Mouse (Mus musculus) hindbrain, embryonic 15.5 days (tissue): Measurements from ENCODE around the gene Fto. TPM values are rescaled to one million over a fixed set of nuclear protein-coding genes. Genes with fewer than 3 reads are reported as not detected.

Source experiments
- ATAC-seq: fragments of 200-750 bp; cut with Nextera tagmentation; 2 replicates; pipeline ENCODE4 v1.8.0; 2017; ENCODE audit warnings: low read depth, moderate number of reproducible peaks, moderate TSS enrichment; ENCODE audit not compliant: low FRiP score
- H3K27ac ChIP-seq: fragments of 300-500 bp; sonication (generic); replicated peaks from 2 replicates; pipeline ENCODE4 v1.5.1; 2015; ENCODE audit warnings: mild to moderate bottlenecking, inconsistent platforms
- H3K27me3 ChIP-seq: fragments of 300-500 bp; sonication (generic); 2 replicates; pipeline ENCODE4 v1.6.1; 2015; ENCODE audit warnings: control low read depth, inconsistent platforms
- H3K36me3 ChIP-seq: fragments of 300-500 bp; sonication (generic); 2 replicates; pipeline ENCODE4 v1.6.1; 2015; ENCODE audit warnings: control low read depth, inconsistent platforms
- H3K4me1 ChIP-seq: fragments of 300-500 bp; sonication (generic); replicated peaks from 2 replicates; pipeline ENCODE4 v1.6.1; 2015; ENCODE audit warnings: control low read depth, inconsistent platforms
- H3K4me2 ChIP-seq: fragments of 300-500 bp; sonication (generic); 2 replicates; pipeline ENCODE4 v1.6.1; 2015; ENCODE audit warnings: moderate library complexity, mild to moderate bottlenecking, inconsistent platforms
- H3K4me3 ChIP-seq: fragments of 300-500 bp; sonication (generic); 2 replicates; pipeline ENCODE4 v1.5.1; 2015; ENCODE audit warnings: mild to moderate bottlenecking, inconsistent platforms
- H3K9ac ChIP-seq: fragments of 300-500 bp; sonication (generic); 2 replicates; pipeline ENCODE4 v1.6.1; 2015; ENCODE audit warnings: inconsistent platforms
- H3K9me3 ChIP-seq: fragments of 300-500 bp; sonication (generic); 2 replicates; pipeline ENCODE4 v1.6.1; 2016; ENCODE audit warnings: control low read depth, inconsistent platforms
- WGBS: fragments of 180-500 bp; shearing (Covaris S2); methylation state at CpG from one replicate; pipeline ENCODE4 v1.1.7; 2015; 5-methylcytosine and 5-hydroxymethylcytosine counted together
- polyA plus RNA-seq: library from polyadenylated mRNA; unstranded; fragments of >200 nt; fragmentation: Nextera tagmentation; extraction: Ambion mirVana; gene quantifications from 2 replicates; pipeline ENCODE4 v1.2.1, GENCODE M21; 2015

The Fto gene
- polyA plus RNA-seq, 1 experiment from 2014 or later = 158 TPM

DNA sequence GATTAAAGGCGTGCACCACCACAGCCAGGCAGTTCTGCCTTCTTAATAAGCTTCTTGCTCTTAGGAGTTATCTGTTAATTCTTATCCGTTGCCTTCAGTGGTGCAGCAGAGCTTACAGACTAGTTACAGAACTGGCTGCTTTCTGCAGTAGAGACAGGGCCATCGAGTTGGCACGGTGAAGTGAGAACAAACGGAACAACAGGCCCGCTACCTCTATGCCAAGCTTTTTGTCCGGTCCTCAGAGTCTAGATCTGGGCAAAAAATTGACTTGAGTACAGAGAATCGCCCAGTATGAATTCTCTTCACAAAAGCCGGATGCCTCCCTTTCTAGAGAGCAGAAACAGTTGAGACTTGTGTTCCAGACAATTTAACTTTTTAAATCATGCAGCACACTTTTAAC is 290.4 kb downstream of the Fto start:
- no peaks in the 10 kb centered on the region for H3K36me3 ChIP-seq
- no peak overlapping the region for H3K4me2 ChIP-seq
- no peak overlapping the region for H3K9ac ChIP-seq
- H3K9me3 ChIP-seq = no peaks in the 10 kb centered on the region
- no peak overlapping the region for H3K27ac ChIP-seq
- H3K27me3 ChIP-seq = peaks cover 6% of the 10 kb centered on the region; the same call in 1 of the 2 replicates
- WGBS = 86% methylated on average over 9 of the region's 9 CpGs
- 0 out of 2 replicates have a peak, but pooled peaks cover 11% of the 10 kb centered on the region for H3K4me1 ChIP-seq
- H3K4me3 ChIP-seq = no peak overlapping the region
- ATAC-seq = no peak

DNA sequence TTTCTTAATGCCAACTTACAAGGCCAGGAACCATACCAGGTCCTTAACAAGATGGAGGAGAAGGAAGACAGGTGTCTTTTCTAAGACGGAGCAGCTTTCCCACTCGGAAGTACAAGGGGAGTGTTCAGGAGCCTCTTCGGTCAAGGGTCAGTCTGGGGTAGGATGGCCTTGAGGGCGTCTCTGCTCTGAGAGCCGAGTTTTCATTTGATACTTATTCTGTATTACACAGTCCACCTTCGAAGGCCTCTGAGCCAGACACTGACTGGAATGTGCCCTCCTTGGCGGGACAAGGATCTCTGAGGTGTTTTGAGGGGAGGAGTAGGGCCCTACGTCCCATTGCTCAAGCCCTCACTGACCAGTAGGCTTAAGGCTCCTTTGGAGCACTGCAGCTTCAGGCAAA is 292.6 kb downstream of the Fto start:
- peaks cover 7% of the 10 kb centered on the region for H3K4me1 ChIP-seq
- 88% methylated on average over 8 of the region's 8 CpGs for WGBS
- no peak overlapping the region for H3K27ac ChIP-seq
- H3K4me3 ChIP-seq = no peak overlapping the region
- H3K9me3 ChIP-seq = no peaks in the 10 kb centered on the region
- no peak overlapping the region for H3K9ac ChIP-seq
- H3K27me3 ChIP-seq = peaks cover 10% of the 10 kb centered on the region; the same call in 1 of the 2 replicates
- H3K4me2 ChIP-seq = no peak overlapping the region
- ATAC-seq = no peak
- no peaks in the 10 kb centered on the region for H3K36me3 ChIP-seq

DNA sequence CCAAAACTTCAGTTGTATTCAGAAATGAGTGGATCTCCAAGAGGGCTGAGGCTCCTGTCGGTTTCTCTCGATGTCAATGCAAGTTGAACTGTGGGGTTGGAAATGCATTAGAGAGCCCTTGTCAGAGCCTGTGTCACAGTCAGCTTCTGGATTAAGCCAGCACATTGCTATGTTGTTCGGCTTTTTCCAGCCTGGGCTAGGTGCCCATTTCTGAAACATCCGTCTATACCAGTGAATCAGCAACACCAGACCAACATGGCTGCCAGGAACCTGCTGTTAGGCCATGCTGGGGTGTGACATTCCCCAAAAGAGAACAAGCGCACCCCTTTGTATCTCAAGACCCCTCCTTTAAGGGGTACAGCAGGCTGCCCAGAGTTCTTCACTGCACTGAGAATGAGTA is 293.8 kb downstream of the Fto start:
- ATAC-seq = no peak
- Histone ChIP-seq H3K27ac (no peak overlapping the region), H3K36me3 (no peaks in the 10 kb centered on the region), H3K9ac (no peak overlapping the region), H3K27me3 (peaks cover 13% of the 10 kb centered on the region; the same call in 1 of the 2 replicates), H3K4me3 (no peak overlapping the region), H3K4me2 (no peak overlapping the region), H3K4me1 (peaks cover 18% of the 10 kb centered on the region), H3K9me3 (no peaks in the 10 kb centered on the region)
- 73% methylated on average over 5 of the region's 5 CpGs for WGBS

DNA sequence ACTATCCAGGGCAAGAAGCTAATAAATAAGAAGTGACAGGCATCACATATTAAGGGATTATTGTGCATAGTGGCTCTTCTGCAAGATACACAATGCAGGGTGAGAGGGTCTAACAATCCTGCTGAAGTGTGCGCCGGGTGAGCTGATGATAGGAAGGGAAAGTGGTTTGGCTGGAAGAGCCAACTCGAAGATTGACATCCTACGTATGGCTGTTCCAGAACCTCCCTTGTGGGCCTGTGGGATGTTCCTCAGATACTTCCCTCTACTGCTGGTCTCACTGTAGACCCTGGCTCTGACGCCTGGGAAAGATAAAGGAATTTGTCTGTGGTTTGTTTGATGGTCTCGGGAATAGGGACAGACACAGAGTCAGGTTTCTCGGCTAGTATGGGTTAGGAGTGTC is 297.9 kb downstream of the Fto start:
- H3K36me3 ChIP-seq = no peaks in the 10 kb centered on the region
- no peak for ATAC-seq
- peaks cover 32% of the 10 kb centered on the region for H3K4me1 ChIP-seq
- no peak overlapping the region for H3K4me3 ChIP-seq
- peaks cover 19% of the 10 kb centered on the region; the same call in 1 of the 2 replicates for H3K27me3 ChIP-seq
- H3K27ac ChIP-seq = no peak overlapping the region
- 45% methylated on average over 7 of the region's 7 CpGs for WGBS
- H3K9me3 ChIP-seq = no peaks in the 10 kb centered on the region
- H3K4me2 ChIP-seq = no peak overlapping the region
- no peak overlapping the region for H3K9ac ChIP-seq

DNA sequence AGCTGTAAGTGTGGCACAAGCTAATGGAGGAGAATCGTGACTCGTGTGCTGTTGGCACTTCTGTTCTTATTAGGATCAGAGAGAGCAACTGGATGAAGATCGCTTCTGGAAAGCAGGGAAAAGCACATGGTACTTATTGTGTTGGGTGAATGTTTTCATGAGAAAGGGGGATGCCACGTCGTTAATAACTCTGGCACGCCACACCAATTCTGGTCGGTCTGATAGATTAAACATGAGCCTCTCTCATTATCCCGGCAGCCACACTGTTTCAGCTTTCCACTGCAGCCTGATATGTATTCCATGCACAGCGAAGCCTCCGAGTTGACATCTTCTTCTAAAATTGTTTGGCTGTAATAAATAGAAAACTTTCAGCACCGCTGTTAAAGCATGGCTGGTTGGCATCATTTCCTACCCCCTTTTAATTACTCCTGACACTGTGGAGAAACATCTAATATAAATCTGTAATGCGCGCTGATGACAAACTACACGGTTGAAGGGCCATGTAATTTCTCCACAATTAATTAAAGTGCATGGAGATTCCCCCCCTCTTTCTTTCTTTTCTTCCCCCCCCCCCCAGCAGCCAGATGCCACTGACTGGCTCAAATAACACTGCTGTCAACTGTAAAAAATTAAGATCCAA is 298.5 kb downstream of the Fto start:
- Histone ChIP-seq H3K4me1 (peaks cover 33% of the 10 kb centered on the region), H3K27ac (0 out of 2 replicates have a peak overlapping the region, but pooled peaks have one; percentile 2), H3K4me2 (peak overlapping the region; percentile 1; the same call in 1 of the 2 replicates), H3K9me3 (no peaks in the 10 kb centered on the region), H3K27me3 (peaks cover 18% of the 10 kb centered on the region; the same call in 1 of the 2 replicates), H3K36me3 (no peaks in the 10 kb centered on the region), H3K9ac (no peak overlapping the region), H3K4me3 (no peak overlapping the region)
- peak; percentile 39; the same call in 1 of the 2 replicates for ATAC-seq
- WGBS = 20% methylated on average over 14 of the region's 14 CpGs

DNA sequence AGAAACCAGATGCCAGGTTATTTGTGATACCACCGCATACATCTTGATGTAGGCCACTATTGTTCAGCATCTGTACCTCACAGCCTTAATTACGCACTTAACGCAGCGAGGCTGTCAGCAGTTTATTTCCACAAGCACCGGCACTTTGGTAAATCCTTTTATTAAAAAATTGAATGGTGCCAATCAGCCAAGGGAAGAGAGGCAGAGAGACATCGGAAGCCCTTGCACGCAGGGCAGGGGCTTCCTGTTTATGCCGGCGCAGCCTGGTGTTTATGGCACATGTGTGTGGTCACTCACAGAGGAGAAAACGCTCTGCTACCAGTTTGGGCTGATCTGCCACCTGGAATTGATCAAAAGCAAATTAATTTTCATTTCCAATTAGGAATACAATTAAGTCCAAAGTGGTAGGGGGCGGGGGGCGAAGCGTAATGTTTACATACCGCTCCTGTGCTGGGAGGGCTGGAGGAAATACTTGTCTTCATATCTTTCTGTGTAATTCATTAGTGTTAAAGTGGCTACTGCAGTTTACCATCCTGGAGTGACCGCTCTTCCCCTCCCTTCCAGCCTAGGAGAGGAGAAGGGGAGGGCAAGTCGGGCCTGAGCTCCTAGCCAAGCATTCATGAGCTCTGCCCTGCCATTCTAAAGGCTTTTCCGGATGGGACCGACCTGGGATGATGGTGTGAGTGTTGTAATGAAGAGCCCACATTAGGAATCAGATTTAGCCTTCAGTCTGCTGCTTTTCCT is 299.2 kb downstream of the Fto start:
- no peaks in the 10 kb centered on the region for H3K9me3 ChIP-seq
- peaks cover 18% of the 10 kb centered on the region; the same call in 1 of the 2 replicates for H3K27me3 ChIP-seq
- peaks cover 39% of the 10 kb centered on the region for H3K4me1 ChIP-seq
- no peaks in the 10 kb centered on the region for H3K36me3 ChIP-seq
- H3K4me2 ChIP-seq = no peak overlapping the region
- peak; percentile 16; the same call in 1 of the 2 replicates for ATAC-seq
- H3K9ac ChIP-seq = no peak overlapping the region
- no peak overlapping the region for H3K4me3 ChIP-seq
- 31% methylated on average over 18 of the region's 18 CpGs for WGBS
- no peak overlapping the region for H3K27ac ChIP-seq

DNA sequence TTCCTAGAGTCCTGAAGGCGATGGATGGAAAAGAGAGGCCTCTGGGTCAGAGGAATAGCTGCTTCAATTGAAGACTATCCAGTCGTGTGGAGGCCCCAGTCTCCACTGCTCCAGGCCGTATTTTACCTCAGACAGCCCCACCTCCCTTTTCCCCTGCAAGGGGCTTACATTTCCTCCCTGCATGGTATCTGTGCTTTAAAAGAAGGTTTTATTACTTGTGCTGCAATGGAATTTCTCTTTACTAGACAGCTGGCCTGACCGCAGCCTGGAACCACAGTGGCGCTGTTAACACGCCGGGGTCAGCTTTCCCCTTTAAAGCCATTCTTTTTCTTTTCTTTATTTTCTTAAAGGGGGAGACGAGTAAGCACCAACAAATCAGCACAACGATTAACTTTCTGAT is 300.3 kb downstream of the Fto start:
- ATAC-seq = no peak
- H3K4me3 ChIP-seq = no peak overlapping the region
- H3K36me3 ChIP-seq = no peaks in the 10 kb centered on the region
- peaks cover 18% of the 10 kb centered on the region; the same call in 1 of the 2 replicates for H3K27me3 ChIP-seq
- H3K9me3 ChIP-seq = no peaks in the 10 kb centered on the region
- 29% methylated on average over 9 of the region's 9 CpGs for WGBS
- H3K27ac ChIP-seq = no peak overlapping the region
- no peak overlapping the region for H3K9ac ChIP-seq
- peaks cover 49% of the 10 kb centered on the region for H3K4me1 ChIP-seq
- no peak overlapping the region for H3K4me2 ChIP-seq

DNA sequence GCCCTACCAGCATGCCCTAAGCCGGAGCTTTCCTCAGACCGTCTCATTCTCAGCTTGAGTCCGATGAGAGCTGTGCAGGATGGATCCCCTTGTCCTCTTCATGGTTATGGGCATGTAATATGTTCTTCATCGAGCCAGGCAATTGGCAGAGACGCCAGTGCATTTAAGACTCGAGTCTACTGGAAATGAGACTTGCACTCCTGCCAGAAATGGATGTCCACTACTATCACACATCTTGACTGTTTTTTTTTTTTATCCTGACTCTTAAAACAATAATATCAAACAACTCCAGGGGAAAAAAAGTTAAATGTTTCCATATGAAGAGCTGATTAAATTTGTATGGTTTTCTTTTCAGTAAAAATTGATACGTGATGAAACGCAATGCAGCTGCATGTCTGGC is 301.9 kb downstream of the Fto start:
- Histone ChIP-seq H3K4me1 (peaks cover 52% of the 10 kb centered on the region), H3K27me3 (peaks cover 18% of the 10 kb centered on the region), H3K9me3 (no peaks in the 10 kb centered on the region), H3K36me3 (no peaks in the 10 kb centered on the region), H3K27ac (no peak overlapping the region), H3K9ac (no peak overlapping the region), H3K4me3 (no peak overlapping the region), H3K4me2 (no peak overlapping the region)
- ATAC-seq = no peak
- 73% methylated on average over 8 of the region's 8 CpGs for WGBS

DNA sequence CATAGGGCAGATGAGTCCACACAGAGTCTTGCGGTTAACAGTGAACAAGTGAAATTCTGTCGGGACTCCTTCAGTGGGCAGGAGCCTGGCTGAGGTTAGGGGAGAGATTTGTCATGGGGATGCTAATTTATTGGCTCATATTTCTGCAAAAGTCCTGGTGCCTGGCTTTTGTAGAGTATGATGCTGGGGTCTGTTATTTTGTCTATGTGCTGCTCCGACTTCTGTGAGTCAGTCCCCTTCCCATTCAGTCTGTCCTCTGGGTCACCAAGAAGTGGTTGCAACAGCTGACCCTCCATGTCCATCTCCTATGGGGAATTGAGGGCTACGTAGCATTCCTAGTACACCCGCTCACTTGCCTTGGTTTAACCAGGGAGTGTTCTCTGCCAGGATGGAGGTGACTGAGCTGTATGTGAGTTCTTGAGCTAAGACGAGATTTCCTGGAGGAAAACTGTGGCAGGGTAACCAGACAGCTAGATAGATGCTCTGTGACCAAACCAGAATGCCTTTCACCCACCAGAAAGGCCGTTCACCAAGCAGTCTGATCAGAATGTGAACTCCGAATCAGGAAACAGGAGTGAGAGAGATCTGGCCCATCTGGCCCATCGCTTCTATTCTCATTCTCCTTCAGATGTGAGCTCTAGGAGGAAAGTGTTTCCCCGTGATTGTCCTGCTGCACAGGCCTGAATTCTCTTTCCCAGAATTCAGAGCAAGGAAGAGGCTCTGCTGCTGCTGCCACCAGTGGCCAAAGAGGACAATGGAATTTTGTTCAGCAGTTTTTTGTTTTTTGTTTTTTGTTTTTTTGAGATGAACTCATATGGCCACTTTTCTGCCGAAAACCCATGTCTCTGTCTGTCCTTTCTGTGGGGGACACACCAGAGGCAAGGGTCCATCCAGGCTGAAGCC is 302.7 kb downstream of the Fto start:
- Histone ChIP-seq H3K27me3 (peaks cover 20% of the 10 kb centered on the region), H3K27ac (no peak overlapping the region), H3K9me3 (no peaks in the 10 kb centered on the region), H3K9ac (no peak overlapping the region), H3K4me3 (no peak overlapping the region), H3K4me1 (peaks cover 49% of the 10 kb centered on the region), H3K4me2 (no peak overlapping the region), H3K36me3 (no peaks in the 10 kb centered on the region)
- ATAC-seq = no peak
- WGBS = 72% methylated on average over 11 of the region's 11 CpGs

DNA sequence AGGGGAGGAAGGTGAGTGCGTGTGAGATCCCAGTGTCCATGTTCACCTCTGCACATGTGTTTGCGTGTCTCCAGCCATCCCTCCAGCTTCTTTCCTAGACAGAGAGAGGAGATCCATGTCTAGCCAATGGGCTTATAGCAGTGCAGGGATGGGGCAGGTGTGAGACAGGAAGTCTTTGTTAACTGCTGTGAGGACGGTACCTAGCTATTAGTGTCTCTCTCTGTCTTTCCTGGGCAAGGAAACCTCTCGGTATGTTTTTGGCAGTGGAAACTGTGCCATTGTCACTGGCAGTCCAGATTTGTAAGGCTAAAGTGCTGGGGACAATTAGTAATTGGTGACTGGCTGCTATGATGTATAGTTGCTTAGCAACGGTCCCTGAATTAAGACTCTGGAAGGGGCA is 304.4 kb downstream of the Fto start:
- Histone ChIP-seq H3K4me1 (peaks cover 37% of the 10 kb centered on the region), H3K36me3 (no peaks in the 10 kb centered on the region), H3K4me3 (no peak overlapping the region), H3K9me3 (no peaks in the 10 kb centered on the region), H3K27ac (peak overlapping the region; percentile 1; the same call in 1 of the 2 replicates), H3K27me3 (peaks cover 24% of the 10 kb centered on the region), H3K4me2 (peak overlapping the region; percentile 13; the same call in 1 of the 2 replicates), H3K9ac (no peak overlapping the region)
- WGBS = 27% methylated on average over 5 of the region's 5 CpGs
- ATAC-seq = 0 out of 2 replicates have a peak, but pooled peaks have one; percentile 35

DNA sequence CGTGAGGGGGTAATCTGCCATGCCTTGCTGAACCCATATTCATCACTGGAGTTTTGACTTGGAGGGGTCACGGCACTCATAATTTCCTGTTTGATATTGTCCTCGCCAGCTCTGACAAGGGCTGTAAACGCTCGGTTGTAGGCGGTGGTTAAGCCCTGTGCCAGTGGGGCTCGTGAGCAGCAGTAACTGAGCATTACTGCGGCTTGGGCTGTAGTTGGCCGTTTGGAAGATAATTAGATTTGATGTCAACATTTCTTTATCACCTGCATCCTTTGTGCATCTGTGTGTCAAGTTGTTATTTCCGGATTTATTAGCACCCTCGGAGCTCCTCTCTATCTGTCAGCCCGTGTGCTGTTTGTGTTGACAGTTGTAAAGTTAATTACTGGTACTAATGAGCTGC is 309.4 kb downstream of the Fto start:
- no peak overlapping the region for H3K27ac ChIP-seq
- no peak overlapping the region for H3K4me3 ChIP-seq
- no peaks in the 10 kb centered on the region for H3K9me3 ChIP-seq
- H3K4me1 ChIP-seq = peaks cover 59% of the 10 kb centered on the region
- no peak for ATAC-seq
- H3K9ac ChIP-seq = no peak overlapping the region
- no peak overlapping the region for H3K4me2 ChIP-seq
- WGBS = 25% methylated on average over 12 of the region's 12 CpGs
- no peaks in the 10 kb centered on the region for H3K36me3 ChIP-seq
- peaks cover 22% of the 10 kb centered on the region for H3K27me3 ChIP-seq
